Mouse (Mus musculus) erythroblast, embryonic 14.5 days (primary cell): ENCODE measurements around the gene Gal3st4. TPM values are rescaled to one million over a fixed set of nuclear protein-coding genes. Genes with fewer than 3 reads are reported as not detected.
"Not testable (repeated sequence)": the region's sequence is repeated elsewhere in the genome, so short reads cannot be mapped to it uniquely, and the experiment has no call there.

Experiments
- H3K27me3 ChIP-seq: 2 replicates; pipeline ENCODE4 v1.6.1; 2012; ENCODE audit warnings: inconsistent platforms; ENCODE audit not compliant: control insufficient read depth
- H3K36me3 ChIP-seq: 2 replicates; pipeline ENCODE4 v1.6.1; 2012; ENCODE audit warnings: mild to moderate bottlenecking, inconsistent platforms; ENCODE audit not compliant: control insufficient read depth
- H3K4me1 ChIP-seq: 2 replicates; pipeline ENCODE4 v1.6.1; 2012; ENCODE audit warnings: inconsistent platforms; ENCODE audit not compliant: control insufficient read depth
- H3K4me3 ChIP-seq: replicated peaks from 2 replicates; pipeline ENCODE3; 2012; ENCODE audit warnings: moderate library complexity, mild to moderate bottlenecking, inconsistent platforms
- H3K9me3 ChIP-seq: 2 replicates; pipeline ENCODE4 v1.6.1; 2012; ENCODE audit warnings: low read length, inconsistent platforms, mixed read lengths; ENCODE audit not compliant: control insufficient read depth
- GATA1 ChIP-seq: IDR thresholded peaks from 2 replicates; pipeline ENCODE4 v1.6.1; 2012; ENCODE audit warnings: low read length, inconsistent platforms, mixed read lengths
- TAL1 ChIP-seq: IDR thresholded peaks from 3 replicates; pipeline ENCODE4 v1.6.1; 2012; ENCODE audit warnings: low read length, inconsistent platforms, mixed read lengths
- polyA plus RNA-seq: library from polyadenylated mRNA; stranded (reverse); fragments of >175 nt; gene quantifications from 2 replicates; pipeline ENCODE4 v1.2.3, GENCODE M21; 2012

Gene Gal3st4
- polyA plus RNA-seq, 1 experiment, result not detected

GRCm38 (mm10) chr5:138227367-138227766, 45.3 kb downstream of the Gal3st4 start:
- no peaks in the 10 kb centered on the region for H3K27me3 ChIP-seq
- H3K9me3 ChIP-seq, result no peaks in the 10 kb centered on the region
- TF ChIP-seq TAL1 (no peak), GATA1 (no peak)
- no peaks in the 10 kb centered on the region for H3K36me3 ChIP-seq
- no peaks in the 10 kb centered on the region for H3K4me1 ChIP-seq
- no peak overlapping the region for H3K4me3 ChIP-seq

GRCm38 (mm10) chr5:138226491-138226890, 46.1 kb downstream of the Gal3st4 start:
- no peaks in the 10 kb centered on the region for H3K4me1 ChIP-seq
- H3K27me3 ChIP-seq, result no peaks in the 10 kb centered on the region
- H3K4me3 ChIP-seq, result no peak overlapping the region
- H3K36me3 ChIP-seq, result no peaks in the 10 kb centered on the region
- no peak for TF ChIP-seq TAL1
- TF ChIP-seq GATA1, result no peak
- no peaks in the 10 kb centered on the region for H3K9me3 ChIP-seq

DNA sequence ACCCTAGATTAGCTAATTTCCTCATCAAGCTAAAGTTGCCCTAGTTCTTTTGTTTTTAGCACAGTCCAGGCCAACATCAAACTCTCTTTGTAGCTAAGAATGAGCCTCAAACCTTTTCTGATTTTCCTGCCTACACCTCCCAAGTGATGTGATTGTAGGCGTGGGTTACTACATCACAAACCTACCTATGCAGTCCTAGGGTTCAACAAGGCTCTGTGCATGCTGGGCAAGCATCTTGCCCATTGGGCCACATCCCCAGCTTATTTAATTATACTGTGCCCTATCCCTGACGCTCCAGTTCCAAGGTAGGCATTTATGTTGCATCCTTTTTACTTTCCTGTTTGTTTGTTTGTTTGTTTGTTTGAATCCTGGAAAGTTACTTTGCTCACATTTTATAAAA, 46.9 kb downstream of the Gal3st4 start, which contains the start of gene Nxpe5:
TSS of gene Nxpe5 (plus strand) at position 199 of the 400 bp plus-strand sequence.
- TF ChIP-seq TAL1 (no peak), GATA1 (no peak)
- H3K36me3 ChIP-seq, result no peaks in the 10 kb centered on the region
- no peaks in the 10 kb centered on the region for H3K27me3 ChIP-seq
- no peak within 1 kb of the TSS for H3K4me3 ChIP-seq
- no peaks in the 10 kb centered on the region for H3K4me1 ChIP-seq
- no peaks in the 10 kb centered on the region for H3K9me3 ChIP-seq

- H3K4me3 ChIP-seq, result no peak overlapping the region
These were observed 49.4 kb downstream of the Gal3st4 start for GRCm38 (mm10) chr5:138223287-138223686.

DNA sequence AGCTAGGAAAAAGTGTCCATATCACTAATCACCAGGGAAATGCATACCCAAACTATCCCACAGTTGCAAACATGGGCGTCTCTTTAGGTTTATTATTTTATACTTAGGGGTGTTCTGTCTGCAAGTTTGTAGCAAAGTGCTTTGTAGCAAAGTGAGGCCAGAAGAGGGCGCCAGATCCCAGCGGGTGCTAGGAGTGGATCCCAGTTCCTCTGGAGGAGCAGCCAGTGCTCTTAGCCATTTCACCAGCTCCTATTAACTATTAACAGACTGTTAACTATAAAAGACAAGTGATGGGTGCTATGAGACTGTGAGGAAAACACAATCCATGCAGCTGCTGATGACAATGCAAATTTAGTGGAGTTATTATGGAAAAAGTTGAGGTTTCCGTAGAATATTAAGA, 50.5 kb downstream of the Gal3st4 start:
- Histone ChIP-seq H3K27me3 (no peaks in the 10 kb centered on the region), H3K9me3 (peaks cover 6% of the 10 kb centered on the region), H3K4me1 (no peaks in the 10 kb centered on the region), H3K4me3 (no peak overlapping the region), H3K36me3 (no peaks in the 10 kb centered on the region)
- no peak for TF ChIP-seq TAL1
- TF ChIP-seq GATA1, result no peak

More at GRCm38 (mm10) chr5:138223287-138223686, 49.4 kb downstream of the Gal3st4 start:
- no peak for TF ChIP-seq GATA1
- no peak for TF ChIP-seq TAL1
- no peaks in the 10 kb centered on the region for H3K36me3 ChIP-seq
- no peaks in the 10 kb centered on the region for H3K27me3 ChIP-seq
- H3K9me3 ChIP-seq, result no peaks in the 10 kb centered on the region
- no peaks in the 10 kb centered on the region for H3K4me1 ChIP-seq

DNA sequence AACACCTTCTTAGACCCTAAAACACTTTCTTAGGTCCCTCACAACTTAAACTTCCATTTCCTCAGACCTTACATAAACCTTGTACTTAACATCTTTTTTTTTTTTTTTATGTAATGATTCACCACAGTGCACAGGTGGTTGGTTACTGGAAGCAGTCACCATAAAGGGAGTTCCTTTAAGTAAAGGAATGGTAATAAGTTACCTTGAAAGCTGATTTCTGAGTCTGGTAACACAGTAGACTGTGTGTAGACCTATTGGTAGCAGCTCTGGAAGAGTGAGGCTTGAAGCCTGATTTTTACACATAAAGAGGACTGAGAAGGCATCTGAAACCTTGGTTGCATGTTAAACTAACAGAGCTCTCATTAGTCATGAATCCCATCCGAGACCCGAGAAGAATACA, 52.8 kb downstream of the Gal3st4 start:
- Histone ChIP-seq H3K36me3 (no peaks in the 10 kb centered on the region), H3K27me3 (no peaks in the 10 kb centered on the region), H3K4me3 (no peak overlapping the region), H3K4me1 (no peaks in the 10 kb centered on the region), H3K9me3 (peaks cover 22% of the 10 kb centered on the region)
- TF ChIP-seq TAL1, result no peak
- TF ChIP-seq GATA1, result no peak

- not testable (repeated sequence) for H3K4me3 ChIP-seq, H3K4me1 ChIP-seq, H3K36me3 ChIP-seq, H3K27me3 ChIP-seq
- peaks cover 28% of the 10 kb centered on the region for H3K9me3 ChIP-seq
These were observed 56.0 kb downstream of the Gal3st4 start for GRCm38 (mm10) chr5:138216632-138217031.

Other genes starting within 250 kb of the Gal3st4 start
- gene Smok3c, start 219.6 kb downstream of the Gal3st4 start, polyA plus RNA-seq, result not detected in 2 replicates
- gene Zkscan1, start 187.8 kb downstream of the Gal3st4 start, polyA plus RNA-seq, result 0.01 and 0.02 TPM in 2 replicates
- 0.10 and 0.11 TPM in 2 replicates for gene Zscan21, start 155.9 kb downstream of the Gal3st4 start, polyA plus RNA-seq
- gene Zfp113, start 117.1 kb downstream of the Gal3st4 start, polyA plus RNA-seq, result 0.01 and 0.04 TPM in 2 replicates
- gene Cops6, start 111.8 kb downstream of the Gal3st4 start, polyA plus RNA-seq, result 8.2 and 11.5 TPM in 2 replicates
- 1.1 and 1.7 TPM in 2 replicates for gene Ap4m1, start 100.8 kb downstream of the Gal3st4 start, polyA plus RNA-seq
- gene Mcm7, start 100.4 kb downstream of the Gal3st4 start, polyA plus RNA-seq, result 7.1 and 11.5 TPM in 2 replicates
- 2.8 and 3.9 TPM in 2 replicates for gene Taf6, start 85.4 kb downstream of the Gal3st4 start, polyA plus RNA-seq
- 0.28 and 0.30 TPM in 2 replicates for gene Cnpy4, start 85.4 kb downstream of the Gal3st4 start, polyA plus RNA-seq
- 0.12 and 0.31 TPM in 2 replicates for gene Mblac1, start 78.5 kb downstream of the Gal3st4 start, polyA plus RNA-seq
- not detected in 2 replicates for gene Nxpe5, start 46.9 kb downstream of the Gal3st4 start, polyA plus RNA-seq
- 2.2 and 2.3 TPM in 2 replicates for gene Lamtor4, start 17.4 kb downstream of the Gal3st4 start, polyA plus RNA-seq
- 2.4 and 2.9 TPM in 2 replicates for gene BC037034, start 8.8 kb downstream of the Gal3st4 start, polyA plus RNA-seq
- gene Gm43720, start 7.1 kb upstream of the Gal3st4 start, polyA plus RNA-seq, result not detected in 2 replicates
- gene Gpc2, start 7.2 kb upstream of the Gal3st4 start, polyA plus RNA-seq, result 0.06 and 0.07 TPM in 2 replicates
- 3.2 and 4.9 TPM in 2 replicates for gene Stag3, start 7.4 kb upstream of the Gal3st4 start, polyA plus RNA-seq
- not detected in 2 replicates for gene Pvrig, start 69.1 kb upstream of the Gal3st4 start, polyA plus RNA-seq
- 0.01 TPM in 1 of 2 replicates, not detected in the other for gene Zfp157, start 168.6 kb upstream of the Gal3st4 start, polyA plus RNA-seq